Mouse (Mus musculus) CH12.LX (cell line): ENCODE measurements around the gene Ccl20.

Experiments used
- CHD2 ChIP-seq: IDR thresholded peaks from 2 replicates; pipeline ENCODE4 v1.6.1; 2011; ENCODE audit warnings: low read length, improper control_type of control experiment
- JUND ChIP-seq: conservative IDR thresholded peaks from 2 replicates; pipeline ENCODE4 v1.6.1; 2011; ENCODE audit warnings: low read depth, low read length, improper control_type of control experiment
- USF2 ChIP-seq: conservative IDR thresholded peaks from 2 replicates; pipeline ENCODE4 v1.6.1; 2011; ENCODE audit warnings: low read depth, low read length, improper control_type of control experiment

DNA sequence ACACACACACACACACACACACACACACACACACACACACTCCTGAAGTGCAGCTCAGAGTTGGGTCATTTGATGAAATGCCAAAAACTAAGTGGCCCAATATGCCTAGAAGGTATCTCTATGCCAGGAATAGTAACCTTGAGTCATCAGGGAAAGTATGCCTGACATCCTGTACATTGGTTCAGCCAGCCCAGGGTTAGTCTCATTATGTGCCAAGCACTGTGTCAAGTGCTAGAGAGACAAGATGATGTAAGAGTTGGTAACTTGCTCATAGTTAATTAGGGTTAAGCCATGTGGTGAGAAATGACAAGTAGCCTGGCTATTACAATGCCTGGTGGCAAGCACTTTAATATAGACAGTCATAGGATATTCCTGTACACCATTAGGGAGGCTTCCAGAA lies 3.3 kb downstream of the Ccl20 start:
- TF ChIP-seq JUND (no peak), USF2 (no peak), CHD2 (no peak)
